In the genomic region with DNA sequence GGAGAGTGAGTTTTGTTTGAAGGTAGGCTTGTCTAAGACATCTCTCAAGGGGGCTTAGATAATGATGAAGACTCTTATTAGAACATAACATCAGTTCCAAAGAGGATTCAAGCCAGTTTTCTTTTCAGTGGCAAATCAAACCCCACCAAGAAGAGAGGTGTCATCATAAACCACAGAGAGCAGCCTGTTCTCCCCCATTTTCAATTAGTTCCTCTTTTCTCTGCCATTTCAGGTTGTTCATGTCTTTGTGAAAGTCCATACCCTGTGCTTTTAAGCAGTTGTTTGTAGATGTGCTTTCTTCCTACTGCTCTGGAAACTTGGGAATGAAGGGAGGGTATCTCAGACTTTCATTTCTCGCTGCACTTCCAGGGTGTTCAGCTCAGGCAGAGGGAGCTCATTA, we compare ENCODE assay signal across 31 mouse cellular contexts.
DNase-seq lines count a peak whose midpoint lies in the region; ATAC-seq and TF ChIP-seq lines count a peak whose summit lies in the region.
"Had no signal": no experiment of that assay in that cellular context is flagged by ENCODE, and none has a peak within 500 bp of the region (broad histone marks: within the 10 kb centered on the region; RNA-seq: fewer than 3 reads in every experiment).

No protein-coding gene starts in this region.

- H3K4me1 ChIP-seq in intestine, embryonic 14.5 days (replicated peaks; ENCODE audit: control insufficient read depth, insufficient read depth, low read length) = no peaks in the 10 kb centered on the region
- H3K4me1 ChIP-seq in intestine, postnatal 0 days (replicated peaks; ENCODE audit: control insufficient read depth, insufficient read depth, low read length) = no peaks in the 10 kb centered on the region
- H3K4me1 ChIP-seq in forebrain, embryonic 15.5 days = no peaks in the 10 kb centered on the region
- H3K4me1 ChIP-seq in heart, embryonic 10.5 days = peaks cover 21% of the 10 kb centered on the region
- H3K4me1 ChIP-seq: hindbrain, embryonic 12.5 days; liver, embryonic 13.5 days; midbrain, embryonic 15.5 days had no signal

- WGBS in intestine, embryonic 14.5 days = 78% methylated on average over 1 of the region's 1 CpGs
- 73% methylated on average over 1 of the region's 1 CpGs for WGBS in intestine, postnatal 0 days
- 93% methylated on average over 1 of the region's 1 CpGs for WGBS in forebrain, embryonic 15.5 days
- 83% methylated on average over 1 of the region's 1 CpGs for WGBS in heart, embryonic 10.5 days

- no peaks in the 10 kb centered on the region for H3K9me3 ChIP-seq in intestine, embryonic 14.5 days (ENCODE audit: control insufficient read depth, low read length)
- no peaks in the 10 kb centered on the region for H3K9me3 ChIP-seq in intestine, postnatal 0 days (ENCODE audit: control insufficient read depth)
- H3K9me3 ChIP-seq in forebrain, embryonic 15.5 days = no peaks in the 10 kb centered on the region
- H3K9me3 ChIP-seq in heart, embryonic 10.5 days = no peaks in the 10 kb centered on the region
- H3K9me3 ChIP-seq: embryonic facial prominence, embryonic 13.5 days; forebrain, embryonic 10.5 days; hindbrain, embryonic 12.5 days; liver, embryonic 13.5 days; midbrain, embryonic 15.5 days had no signal

- H3K27ac ChIP-seq in intestine, embryonic 14.5 days (ENCODE audit: low read depth) = no peak overlapping the region
- H3K27ac ChIP-seq in intestine, postnatal 0 days (ENCODE audit: low read depth, low read length) = no peak overlapping the region
- no peak overlapping the region for H3K27ac ChIP-seq in forebrain, embryonic 15.5 days (replicated peaks)
- H3K27ac ChIP-seq in heart, embryonic 10.5 days = no peak overlapping the region; the same call in 1 of the 2 replicates
- H3K27ac ChIP-seq: embryonic facial prominence, embryonic 13.5 days; forebrain, embryonic 10.5 days; gastrocnemius, adult 2 months; heart, adult 2 months; hindbrain, embryonic 12.5 days; hindbrain, postnatal 0 days; liver, embryonic 13.5 days; midbrain, embryonic 15.5 days had no signal

- no peaks in the 10 kb centered on the region for H3K36me3 ChIP-seq in intestine, embryonic 14.5 days (ENCODE audit: control insufficient read depth, insufficient read depth, low read length)
- no peaks in the 10 kb centered on the region for H3K36me3 ChIP-seq in intestine, postnatal 0 days (ENCODE audit: control insufficient read depth, insufficient read depth)
- H3K36me3 ChIP-seq in forebrain, embryonic 15.5 days = no peaks in the 10 kb centered on the region
- no peaks in the 10 kb centered on the region for H3K36me3 ChIP-seq in heart, embryonic 10.5 days
- H3K36me3 ChIP-seq: embryonic facial prominence, embryonic 13.5 days; forebrain, embryonic 10.5 days; hindbrain, embryonic 12.5 days; liver, embryonic 13.5 days; midbrain, embryonic 15.5 days had no signal

- no peak overlapping the region for H3K4me2 ChIP-seq in intestine, embryonic 14.5 days (ENCODE audit: low read length)
- H3K4me2 ChIP-seq in intestine, postnatal 0 days (replicated peaks; ENCODE audit: low read depth) = no peak overlapping the region
- no peak overlapping the region for H3K4me2 ChIP-seq in forebrain, embryonic 15.5 days (replicated peaks)
- H3K4me2 ChIP-seq: embryonic facial prominence, embryonic 13.5 days; hindbrain, embryonic 12.5 days; liver, embryonic 13.5 days; midbrain, embryonic 15.5 days had no signal

- DNase-seq in intestine, embryonic 14.5 days (ENCODE audit: low spot score) = peak; percentile 6
- peak; percentile 34 to 39 for DNase-seq in B cell, adult 2 months
- DNase-seq in heart, embryonic 10.5 days (ENCODE audit: low spot score) = no peak
- DNase-seq in layer of hippocampus, adult 18-20 months (ENCODE audit: low spot score in 2 of 2) = no peak
- DNase-seq: adrenal gland, adult 2 months; adrenal gland, postnatal 36 days; cerebellum, adult 9-10 months; cerebellum, postnatal 36 days; gastrocnemius, adult 2 months; gastrocnemius, postnatal 36 days; heart, adult 2 months; heart, postnatal 14 days; kidney, postnatal 14 days; left cerebral cortex, postnatal 4 days; liver, embryonic 13.5 days; lung, adult 2 months; lung, postnatal 14 days; thymus, postnatal 25 days had no signal

- TF ChIP-seq CTCF in intestine, postnatal 0 days (IDR thresholded peaks at IDR 0.05; ENCODE audit: low read depth) = no peak

- ATAC-seq in intestine, embryonic 14.5 days (replicated peaks; ENCODE audit: low FRiP score, low TSS enrichment, low read depth) = no peak
- ATAC-seq in intestine, postnatal 0 days = no peak
- peak; percentile 78 for ATAC-seq in common myeloid progenitor, adult 5-6 weeks (replicated peaks; ENCODE audit: low read depth, poor library complexity, severe bottlenecking)
- peak; percentile 80 for ATAC-seq in megakaryocyte progenitor cell, adult 5-6 weeks (replicated peaks; ENCODE audit: poor library complexity)
- no peak for ATAC-seq in forebrain, embryonic 15.5 days (replicated peaks)
- ATAC-seq: activated CD4-positive, CD25-positive, alpha-beta regulatory T cell, adult 4 months; CD4-positive, CD25-positive, alpha-beta regulatory T cell, adult 4 months; forebrain, embryonic 16.5 days; hindbrain, postnatal 0 days; intestine, embryonic 16.5 days; midbrain, embryonic 15.5 days had no signal

- no peak overlapping the region for H3K4me3 ChIP-seq in intestine, embryonic 14.5 days (ENCODE audit: low read depth, low read length)
- H3K4me3 ChIP-seq in intestine, postnatal 0 days (ENCODE audit: low read depth, low read length) = no peak overlapping the region
- no peak overlapping the region for H3K4me3 ChIP-seq in forebrain, embryonic 15.5 days
- H3K4me3 ChIP-seq in heart, embryonic 10.5 days = no peak overlapping the region
- H3K4me3 ChIP-seq: embryonic facial prominence, embryonic 13.5 days; forebrain, embryonic 10.5 days; gastrocnemius, adult 2 months; heart, adult 2 months; hindbrain, embryonic 12.5 days; liver, embryonic 13.5 days; midbrain, embryonic 15.5 days had no signal

- no peaks in the 10 kb centered on the region for H3K27me3 ChIP-seq in intestine, embryonic 14.5 days (replicated peaks; ENCODE audit: control insufficient read depth, insufficient read depth, low read length)
- H3K27me3 ChIP-seq in intestine, postnatal 0 days (replicated peaks; ENCODE audit: control insufficient read depth, insufficient read depth, low read length) = no peaks in the 10 kb centered on the region
- H3K27me3 ChIP-seq in forebrain, embryonic 15.5 days = no peaks in the 10 kb centered on the region
- no peaks in the 10 kb centered on the region for H3K27me3 ChIP-seq in heart, embryonic 10.5 days (ENCODE audit: insufficient read depth, poor library complexity, severe bottlenecking)
- H3K27me3 ChIP-seq: embryonic facial prominence, embryonic 13.5 days; hindbrain, embryonic 12.5 days; liver, embryonic 13.5 days; midbrain, embryonic 15.5 days had no signal

- H3K9ac ChIP-seq in intestine, embryonic 14.5 days (ENCODE audit: low read length) = no peak overlapping the region
- H3K9ac ChIP-seq in intestine, postnatal 0 days (ENCODE audit: low read depth, low read length) = no peak overlapping the region
- H3K9ac ChIP-seq in forebrain, embryonic 15.5 days (replicated peaks) = no peak overlapping the region
- H3K9ac ChIP-seq: embryonic facial prominence, embryonic 13.5 days; hindbrain, embryonic 12.5 days; liver, embryonic 13.5 days; midbrain, embryonic 15.5 days had no signal

Comparison
In these comparisons a context has a peak if more than half of its experiments do, and no peak if none do; other contexts are left out.
1. ATAC-seq: peak in common myeloid progenitor, adult 5-6 weeks (single experiment) and megakaryocyte progenitor cell, adult 5-6 weeks (single experiment); none in intestine, embryonic 14.5 days (single experiment), intestine, postnatal 0 days (single experiment) and forebrain, embryonic 15.5 days (single experiment).
2. DNase-seq: peak in intestine, embryonic 14.5 days (single experiment) and B cell, adult 2 months (2 of 2); none in heart, embryonic 10.5 days (single experiment) and layer of hippocampus, adult 18-20 months (0 of 2).